9 mouse cellular contexts compared by ENCODE assay signal in the genomic region with DNA sequence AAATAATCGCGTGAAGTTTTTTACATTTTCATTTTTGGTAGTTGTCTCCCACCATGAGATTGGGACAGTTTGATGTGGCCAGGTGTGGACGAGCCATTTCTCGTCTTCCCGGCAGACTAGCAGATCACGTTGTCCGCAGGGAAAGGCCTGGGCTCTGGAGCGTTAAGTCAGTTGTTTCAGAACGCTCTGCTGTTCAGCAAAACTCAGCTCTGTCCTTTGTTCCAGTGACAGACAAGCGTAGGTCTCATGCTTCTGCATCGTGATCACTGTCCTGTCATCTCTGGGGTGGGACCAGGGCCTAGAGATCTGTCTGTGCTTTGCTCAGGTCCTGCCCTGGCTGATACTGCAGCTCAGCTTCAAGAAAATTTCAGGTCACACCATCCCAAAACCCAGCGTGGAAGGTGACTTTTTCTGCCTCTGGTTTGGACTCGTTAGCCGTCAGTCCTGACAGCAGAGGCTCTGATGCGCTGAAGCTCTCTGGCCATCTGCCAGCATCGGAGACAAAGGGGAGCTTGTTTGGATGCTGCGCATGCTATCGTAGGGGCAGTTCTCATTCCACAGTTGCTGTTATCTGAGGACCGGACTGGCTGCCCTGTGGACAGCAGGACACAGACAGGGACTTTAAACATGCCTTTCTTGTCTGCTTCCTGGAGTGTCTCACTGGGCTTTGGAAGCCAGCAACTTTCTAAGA. TPM values are rescaled to one million over a fixed set of nuclear protein-coding genes. Genes with fewer than 3 reads are reported as not detected.
DNase-seq lines count a peak whose midpoint lies in the region; ATAC-seq and TF ChIP-seq lines count a peak whose summit lies in the region.
"Had no signal": no experiment of that assay in that cellular context is flagged by ENCODE, and none has a peak within 500 bp of the region (broad histone marks: within the 10 kb centered on the region; RNA-seq: fewer than 3 reads in every experiment).

No protein-coding gene starts in this region.

- H3K9ac ChIP-seq in embryonic facial prominence, embryonic 11.5 days (replicated peaks; ENCODE audit: low read length): no peak overlapping the region
- 0 out of 2 replicates have a peak overlapping the region, but pooled peaks have one; percentile 43 for H3K9ac ChIP-seq in heart, embryonic 16.5 days (ENCODE audit: low read length)
- peak overlapping the region; percentile 35 for H3K9ac ChIP-seq in neural tube, embryonic 11.5 days (ENCODE audit: low read length)

- H3K4me1 ChIP-seq in embryonic facial prominence, embryonic 11.5 days (ENCODE audit: control insufficient read depth, insufficient read depth, low read length): no peaks in the 10 kb centered on the region
- peaks cover 39% of the 10 kb centered on the region for H3K4me1 ChIP-seq in heart, embryonic 16.5 days (ENCODE audit: control insufficient read depth, insufficient read depth, low read length)
- peaks cover 9% of the 10 kb centered on the region; the same call in 1 of the 2 replicates for H3K4me1 ChIP-seq in neural tube, embryonic 11.5 days (ENCODE audit: control insufficient read depth, insufficient read depth, low read length)

- TF ChIP-seq CTCF in left cerebral cortex, adult 2 months (IDR thresholded peaks at IDR 0.05): no peak

- H3K4me2 ChIP-seq in embryonic facial prominence, embryonic 11.5 days (ENCODE audit: low read depth, low read length): no peak overlapping the region
- peak overlapping the region; percentile 5; the same call in 1 of the 2 replicates for H3K4me2 ChIP-seq in heart, embryonic 16.5 days (ENCODE audit: low read depth, low read length)
- no peak overlapping the region for H3K4me2 ChIP-seq in neural tube, embryonic 11.5 days (ENCODE audit: low read depth)

- 45% methylated on average over 19 of the region's 19 CpGs for WGBS in embryonic facial prominence, embryonic 11.5 days
- whole genome bisulfite sequencing in heart, embryonic 16.5 days: 43% methylated on average over 19 of the region's 19 CpGs
- 61% methylated on average over 19 of the region's 19 CpGs for WGBS in neural tube, embryonic 11.5 days

- H3K9me3 ChIP-seq in embryonic facial prominence, embryonic 11.5 days (replicated peaks; ENCODE audit: control insufficient read depth, low read length): no peaks in the 10 kb centered on the region
- peaks cover 4% of the 10 kb centered on the region; the same call in 1 of the 2 replicates for H3K9me3 ChIP-seq in heart, embryonic 16.5 days (replicated peaks; ENCODE audit: control insufficient read depth, low read length)
- no peaks in the 10 kb centered on the region for H3K9me3 ChIP-seq in neural tube, embryonic 11.5 days (ENCODE audit: control insufficient read depth, low read length)

- no peak overlapping the region for H3K27ac ChIP-seq in embryonic facial prominence, embryonic 11.5 days (replicated peaks; ENCODE audit: low read depth, low read length)
- H3K27ac ChIP-seq in heart, embryonic 16.5 days (ENCODE audit: low read length): peak overlapping the region; percentile 78
- H3K27ac ChIP-seq in left cerebral cortex, adult 2 months: peak overlapping the region; percentile 2; the same call in 1 of the 2 replicates
- H3K27ac ChIP-seq in neural tube, embryonic 11.5 days (ENCODE audit: low read depth, low read length): peak overlapping the region; percentile 73
- H3K27ac ChIP-seq: macrophage had no signal

- 0 out of 2 replicates have a peak, but pooled peaks have one; percentile 42 for ATAC-seq in embryonic facial prominence, embryonic 11.5 days (replicated peaks; ENCODE audit: insufficient number of reproducible peaks, low FRiP score, low TSS enrichment, low read depth)
- ATAC-seq in heart, embryonic 16.5 days (replicated peaks; ENCODE audit: extremely low read depth, insufficient read depth, low FRiP score): no peak; the same call in 1 of the 2 replicates
- 0 out of 2 replicates have a peak, but pooled peaks have one; percentile 45 for ATAC-seq in neural tube, embryonic 11.5 days (ENCODE audit: insufficient read depth, low FRiP score, low TSS enrichment)

- no peak overlapping the region for H3K4me3 ChIP-seq in embryonic facial prominence, embryonic 11.5 days (ENCODE audit: low read depth, low read length)
- H3K4me3 ChIP-seq in heart, embryonic 16.5 days (ENCODE audit: low read length): no peak overlapping the region
- H3K4me3 ChIP-seq in left cerebral cortex, adult 2 months: no peak overlapping the region
- no peak overlapping the region for H3K4me3 ChIP-seq in neural tube, embryonic 11.5 days (ENCODE audit: low read depth, low read length)

- intact Hi-C loops in left cerebral cortex, adult 2 months (cut with DNase I): no loop called here

- DNase-seq in kidney, adult 9 months: peak; percentile 18
- no peak for DNase-seq in kidney, adult 18-20 months
- peak; percentile 59 for DNase-seq in embryonic facial prominence, embryonic 11.5 days (ENCODE audit: low spot score)
- peak; percentile 24 to 37 for DNase-seq in left cerebral cortex, adult 2 months (ENCODE audit: extremely low spot score in 1 of 2, low spot score in 2 of 2)
- DNase-seq in neural tube, embryonic 11.5 days (ENCODE audit: low spot score): peak; percentile 71
- DNase-seq in ovary, postnatal 10 days (ENCODE audit: low spot score): no peak
- no peak for DNase-seq in thymus, postnatal 14 days

- peaks cover 3% of the 10 kb centered on the region for H3K36me3 ChIP-seq in embryonic facial prominence, embryonic 11.5 days (replicated peaks; ENCODE audit: control insufficient read depth, insufficient read depth, low read depth, low read length)
- H3K36me3 ChIP-seq in heart, embryonic 16.5 days (ENCODE audit: control insufficient read depth, insufficient read depth): peaks cover 21% of the 10 kb centered on the region
- peaks cover 4% of the 10 kb centered on the region; the same call in 1 of the 2 replicates for H3K36me3 ChIP-seq in neural tube, embryonic 11.5 days (ENCODE audit: control insufficient read depth, insufficient read depth, low read length)

- no peaks in the 10 kb centered on the region for H3K27me3 ChIP-seq in embryonic facial prominence, embryonic 11.5 days (ENCODE audit: control insufficient read depth, insufficient read depth, low read length)
- H3K27me3 ChIP-seq in heart, embryonic 16.5 days (ENCODE audit: control insufficient read depth, insufficient read depth, low read length): no peaks in the 10 kb centered on the region
- H3K27me3 ChIP-seq in neural tube, embryonic 11.5 days (ENCODE audit: control insufficient read depth, insufficient read depth, low read length): no peaks in the 10 kb centered on the region

RNA-seq across cellular contexts. Expression of a gene that starts 45.6 kb away (rescaled TPM):
- polyA plus RNA-seq in embryonic facial prominence, embryonic 11.5 days (2014; fragmentation: Nextera tagmentation; extraction: Ambion mirVana): 1.3 and 1.9 TPM in 2 replicates
- polyA plus RNA-seq in heart, embryonic 16.5 days (2015; fragmentation: Nextera tagmentation; extraction: Ambion mirVana): 3.3 and 3.8 TPM in 2 replicates
- 10 to 100 TPM; 16.0 to 19.2 TPM for total RNA-seq in left cerebral cortex, adult 2 months (2021)
- polyA plus RNA-seq in neural tube, embryonic 11.5 days (2014; fragmentation: Nextera tagmentation; extraction: Ambion mirVana): 3.8 and 5.8 TPM in 2 replicates
- polyA plus RNA-seq: macrophage had no signal

Comparison
In these comparisons a context has a peak if more than half of its experiments do, and no peak if none do; other contexts are left out.
1. DNase-seq: peak in kidney, adult 9 months (single experiment), embryonic facial prominence, embryonic 11.5 days (single experiment), left cerebral cortex, adult 2 months (2 of 2) and neural tube, embryonic 11.5 days (single experiment); none in kidney, adult 18-20 months (single experiment), ovary, postnatal 10 days (single experiment) and thymus, postnatal 14 days (single experiment).